Mouse (Mus musculus): ENCODE data around the gene Auh. TPM values are rescaled to one million over a fixed set of nuclear protein-coding genes. Genes with fewer than 3 reads are reported as not detected.
A peak's percentile ranks its signal among the peaks of the same experiment; 100 is the strongest.

Auh gene
- 100 to 1,000 TPM; 113 to 127 TPM for total RNA-seq (2021)
- long read RNA-seq, experiment 1, transcript Auh-201 (10 exons, 1,320 nt): major isoform, 142 of 169 reads
- long read RNA-seq, experiment 1, partial matches to known transcripts: 5 of 169 reads
- long read RNA-seq, experiment 1, other reads (novel, unspliced or antisense): 14 of 169 reads
- long read RNA-seq, experiment 2, transcript Auh-201 (10 exons, 1,320 nt): major isoform, 81 of 99 reads
- long read RNA-seq, experiment 2, transcript Auh-202 (4 exons, 3,235 nt): minor isoform, 8 of 99 reads
- long read RNA-seq, experiment 2, partial matches to known transcripts: 7 of 99 reads
- long read RNA-seq, experiment 2, other reads (novel, unspliced or antisense): 2 of 99 reads

GRCm38 (mm10) chr13:52929209-52930171, at the start of gene Auh:
Gene Auh (minus strand): TSS chr13:52929681.
- peak; percentile 94 for DNase-seq

GRCm38 (mm10) chr13:52978321-52978981, 49.0 kb upstream of the Auh start:
- peak; percentile 78 for DNase-seq

DNA sequence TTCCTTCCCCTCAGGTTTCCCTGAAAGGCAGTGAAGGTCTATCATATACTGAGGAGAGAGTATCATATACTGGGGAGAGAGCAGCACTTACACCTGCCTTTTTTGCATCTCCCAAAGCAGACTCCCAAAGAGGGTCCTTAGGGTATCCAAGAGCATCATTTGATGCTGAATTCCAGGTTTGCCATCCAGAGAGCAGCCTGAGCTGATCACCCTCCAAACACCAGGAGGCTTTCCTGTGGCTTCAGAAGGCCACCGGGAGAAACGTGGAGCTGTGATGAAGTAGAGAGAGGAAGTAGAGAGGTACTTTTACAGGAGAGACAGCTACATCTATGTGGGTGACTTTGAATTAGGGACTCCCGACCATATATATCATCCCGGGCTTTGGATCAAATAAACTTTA, 48.3 kb upstream of the Auh start:
- no peak for DNase-seq

GRCm38 (mm10) chr13:52977221-52977609, 47.7 kb upstream of the Auh start:
- DNase-seq: no peak

GRCm38 (mm10) chr13:52976510-52977220, 47.2 kb upstream of the Auh start:
- peak; percentile 73 for DNase-seq

DNA sequence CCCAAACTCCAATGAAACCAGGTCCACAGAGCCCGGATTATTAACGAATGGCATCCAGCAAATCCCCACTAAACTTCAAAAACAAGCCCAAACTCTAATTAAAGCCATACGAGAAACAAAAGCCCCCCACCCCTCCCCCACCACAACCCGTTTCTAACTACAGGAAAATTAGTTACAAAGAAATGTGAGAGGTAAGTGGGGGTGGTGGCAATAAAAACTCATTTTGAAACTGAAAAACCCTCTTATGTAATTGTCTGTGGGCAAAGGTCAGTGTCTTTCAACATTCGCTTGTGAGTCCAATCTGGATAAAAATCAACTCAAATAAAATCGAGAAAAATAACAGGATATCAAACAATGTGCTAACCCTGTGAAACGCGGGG, 46.6 kb upstream of the Auh start:
- no peak for DNase-seq

DNA sequence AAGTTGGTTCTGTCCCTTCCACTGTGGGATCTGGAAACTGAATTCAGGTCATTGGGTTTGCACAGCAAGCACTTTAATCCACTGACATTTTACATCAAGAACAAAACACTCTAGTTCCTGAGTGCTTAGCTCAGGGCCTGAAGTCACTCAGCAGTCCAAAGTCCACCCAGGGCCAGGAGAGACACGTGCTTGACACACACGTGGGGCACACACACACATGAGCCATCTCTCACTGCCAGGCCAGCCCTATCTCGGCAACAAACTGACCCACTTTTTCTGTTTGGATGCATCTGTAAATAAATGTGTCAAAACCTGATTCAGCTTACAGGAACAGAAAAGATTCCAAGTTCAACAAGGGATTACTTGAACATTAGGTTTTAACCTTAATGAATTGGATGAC, 45.2 kb upstream of the Auh start:
- DNase-seq: peak; percentile 64

DNA sequence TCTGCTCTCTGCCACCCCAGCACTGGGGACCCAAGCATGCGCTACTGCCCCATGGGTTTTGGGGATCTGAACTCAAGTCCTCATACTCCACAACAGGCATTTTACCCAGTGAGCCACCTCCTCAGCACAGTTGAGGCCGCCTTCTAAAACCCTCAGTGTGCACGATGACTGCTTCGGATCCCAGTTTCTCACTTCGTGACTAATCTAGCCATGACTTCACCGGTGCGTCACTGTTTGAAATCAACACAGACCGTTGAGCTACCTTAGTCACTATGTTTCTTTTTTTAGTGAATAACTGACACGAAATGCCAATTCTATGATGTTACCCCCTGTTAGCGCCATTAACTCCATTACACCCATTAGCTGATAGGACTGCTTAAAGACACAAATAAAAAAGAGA, 43.9 kb upstream of the Auh start:
- DNase-seq: no peak

DNA sequence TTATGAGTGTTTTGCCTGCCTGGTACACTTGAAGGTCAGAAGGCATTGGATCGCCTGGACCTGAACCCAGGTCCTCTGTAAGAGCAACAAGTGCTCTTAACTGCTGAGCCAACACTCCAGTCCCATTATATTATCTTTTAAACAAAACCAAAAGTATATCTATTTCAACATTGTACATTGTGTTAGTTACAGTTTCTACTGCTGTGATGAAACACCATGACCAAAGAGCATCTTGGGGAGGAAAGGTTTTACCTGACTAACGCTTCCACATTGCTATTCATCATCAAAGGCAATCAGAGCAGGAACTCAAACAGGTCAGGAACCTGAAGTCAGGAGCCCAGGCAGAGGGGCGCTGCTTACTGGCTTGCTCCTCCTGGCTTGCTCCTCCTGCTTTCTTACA, 43.1 kb upstream of the Auh start:
- DNase-seq: no peak

DNA sequence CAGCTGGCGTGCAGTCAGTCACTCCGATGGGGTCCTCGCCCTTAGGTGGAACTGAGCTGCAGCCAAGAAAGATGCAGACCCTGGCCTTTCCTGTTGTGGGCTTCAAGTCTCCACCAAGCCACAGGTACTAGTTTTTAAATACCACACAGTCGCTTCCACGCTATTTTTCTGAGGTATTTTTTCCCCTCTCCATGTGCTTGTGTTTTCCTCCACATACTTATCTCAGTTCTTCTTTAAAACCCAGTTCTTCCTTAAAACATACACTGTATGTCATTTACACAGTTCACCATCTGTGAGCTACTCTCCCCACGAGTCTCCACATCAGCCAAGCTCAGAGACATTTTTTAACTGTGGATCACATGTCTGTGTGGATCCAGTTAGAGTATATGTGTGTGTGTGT, 41.4 kb upstream of the Auh start:
- no peak for DNase-seq

DNA sequence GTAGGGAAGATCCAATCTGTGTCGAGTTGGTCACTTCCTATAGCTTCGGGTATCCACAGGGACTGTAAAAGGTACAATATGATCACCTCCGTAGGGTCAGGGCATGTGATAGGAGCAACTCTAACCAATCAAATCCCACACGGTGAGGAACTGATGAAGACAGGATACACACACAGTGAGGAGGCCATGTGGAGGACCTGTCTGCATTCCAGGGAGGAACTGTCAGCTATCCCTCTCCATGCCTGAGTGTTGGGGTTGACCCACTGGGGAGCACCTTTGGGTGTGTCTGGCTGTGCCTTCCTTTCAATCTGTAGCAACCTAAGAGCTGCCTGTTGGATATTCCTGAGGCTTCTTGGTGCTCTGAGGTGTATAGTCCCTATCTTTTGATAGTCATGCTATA, 33.4 kb upstream of the Auh start:
- no peak for DNase-seq

GRCm38 (mm10) chr13:52962361-52962760, 32.9 kb upstream of the Auh start:
- no peak for DNase-seq

- no peak for DNase-seq
Measured at GRCm38 (mm10) chr13:52953779-52954553, 24.5 kb upstream of the Auh start.

- DNase-seq: no peak
Measured at GRCm38 (mm10) chr13:52949211-52949610, 19.7 kb upstream of the Auh start.

- no peak for DNase-seq
Measured at GRCm38 (mm10) chr13:52947545-52947944, 18.1 kb upstream of the Auh start.

- DNase-seq: no peak
Measured at GRCm38 (mm10) chr13:52945769-52946168, 16.3 kb upstream of the Auh start.

DNA sequence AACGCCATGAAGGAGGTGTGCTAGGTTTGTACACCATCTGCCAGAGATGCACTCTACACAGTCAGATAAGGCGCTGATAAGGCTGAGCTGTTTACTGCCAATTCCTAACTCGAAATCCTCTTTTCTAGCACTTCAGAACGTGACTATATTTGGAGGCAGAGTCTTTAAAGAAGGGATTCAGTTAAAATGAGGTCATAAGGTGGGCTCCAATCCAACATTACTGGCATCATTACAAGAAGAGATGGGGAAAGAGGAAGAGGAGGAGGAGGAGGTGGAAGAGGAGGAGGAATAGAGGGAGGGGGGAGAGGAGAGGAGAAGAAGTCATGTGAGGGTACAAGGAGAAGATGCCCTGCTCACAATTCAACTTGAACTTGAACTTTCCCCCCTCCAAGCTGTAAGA, 14.6 kb upstream of the Auh start:
- no peak for DNase-seq

DNA sequence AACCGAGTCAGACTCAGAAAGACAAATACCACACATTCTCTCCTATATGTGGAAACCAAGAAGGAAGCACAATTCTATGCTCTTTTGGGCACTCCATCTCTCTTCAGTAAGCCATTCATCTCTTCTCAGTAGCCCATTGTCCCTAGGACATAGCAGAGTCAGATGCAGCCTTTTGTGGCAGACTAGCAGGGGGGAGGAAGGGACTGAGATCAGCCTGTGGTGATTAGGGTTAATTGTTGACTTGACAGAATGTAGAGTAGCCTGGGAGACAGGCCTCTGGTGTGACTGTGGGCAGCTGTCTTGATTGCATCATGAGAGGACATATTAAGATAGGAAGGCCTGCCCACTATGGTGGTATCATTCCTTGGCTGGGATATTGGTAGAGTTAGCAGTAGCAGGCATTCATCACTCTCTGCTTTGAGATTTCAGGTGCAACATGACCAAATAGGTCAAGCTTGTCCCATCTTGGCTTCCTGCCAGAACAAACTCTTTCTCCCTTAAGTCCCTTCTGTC, 13.5 kb upstream of the Auh start:
- no peak for DNase-seq

- no peak for DNase-seq
Measured at GRCm38 (mm10) chr13:52940956-52941355, 11.5 kb upstream of the Auh start.

- no peak for DNase-seq
Measured at GRCm38 (mm10) chr13:52930582-52930981, 1.1 kb upstream of the Auh start.

DNA sequence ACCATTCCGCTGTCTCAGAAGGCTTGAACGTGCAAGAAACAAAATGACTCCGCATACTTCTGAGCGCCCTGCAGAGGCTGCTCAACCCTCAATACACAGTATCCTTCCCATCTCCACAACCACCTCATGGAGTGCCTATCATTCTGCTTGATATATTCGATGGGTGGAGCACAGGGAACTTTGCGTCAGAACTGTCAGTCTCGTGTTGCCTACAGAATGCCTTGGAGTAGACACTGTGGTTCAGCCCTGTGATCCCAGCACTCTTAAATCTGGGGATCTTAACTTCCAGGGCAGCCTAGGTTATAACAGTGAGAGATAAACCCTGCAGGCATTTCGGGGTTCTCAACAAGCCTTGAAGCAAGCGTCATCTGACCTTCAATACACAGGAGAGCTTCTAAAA, 1.1 kb downstream of the Auh start:
- DNase-seq: no peak
